Mouse (Mus musculus): ENCODE results near the gene Rufy2.

- TF ChIP-seq CTCF (IDR thresholded peaks at IDR 0.05; ENCODE audit: low read depth, low read length) = no peak
- TF ChIP-seq TAL1 (conservative IDR thresholded peaks at IDR 0.05; ENCODE audit: low read depth, low read length) = no peak
Observed at GRCm38 (mm10) chr10:62979667-62980038, 370 bp upstream of the Rufy2 start.
